Mouse (Mus musculus) brain, embryonic 18.5 days (tissue): ENCODE data around the gene Noto.

Source experiments
- DNase-seq: peaks from one replicate; pipeline ENCODE4 v3.0.0-alpha.2; 2012; ENCODE audit warnings: low read depth, low spot score

Gene Noto

GRCm38 (mm10) chr6:85475581-85475980, 51.9 kb downstream of the Noto start:
- no peak for DNase-seq

GRCm38 (mm10) chr6:85477366-85477917, 53.8 kb downstream of the Noto start:
- no peak for DNase-seq

GRCm38 (mm10) chr6:85478416-85478815, 54.7 kb downstream of the Noto start:
- DNase-seq, result no peak
